Mouse (Mus musculus) spleen, adult 12 weeks (tissue): Measurements from ENCODE around the gene Gdap2.

ENCODE experiments used
- DNase-seq: peaks from one replicate; pipeline ENCODE4 v3.0.0; 2022; ENCODE audit warnings: low spot score

Gdap2 gene

GRCm38 (mm10) chr3:100246286-100246825 is 84.2 kb downstream of the Gdap2 start:
- DNase-seq: no peak
